Mouse (Mus musculus) midbrain, embryonic 14.5 days (tissue): ENCODE data around the gene Pdzd2. TPM values are rescaled to one million over a fixed set of nuclear protein-coding genes. Genes with fewer than 3 reads are reported as not detected.

Experiments used
- ATAC-seq: fragments of 200-750 bp; cut with Nextera tagmentation; 2 replicates; pipeline ENCODE4 v1.8.0; 2017; ENCODE audit warnings: moderate number of reproducible peaks, moderate library complexity; ENCODE audit not compliant: low FRiP score, low TSS enrichment
- DNase-seq: peaks from one replicate; pipeline ENCODE4 v3.0.0-alpha.2; 2015
- H3K27ac ChIP-seq: fragments of 300-500 bp; sonication (generic); replicated peaks from 2 replicates; pipeline ENCODE4 v1.5.1; 2014; ENCODE audit warnings: mild to moderate bottlenecking, low read depth, low read length, moderate library complexity
- H3K27me3 ChIP-seq: fragments of 300-500 bp; sonication (generic); 2 replicates; pipeline ENCODE4 v1.6.1; 2014; ENCODE audit warnings: low read length, control low read depth, mixed read lengths; ENCODE audit not compliant: control insufficient read depth, insufficient read depth
- H3K36me3 ChIP-seq: fragments of 300-500 bp; sonication (generic); 2 replicates; pipeline ENCODE4 v1.6.1; 2014; ENCODE audit warnings: low read length, control low read depth; ENCODE audit not compliant: control insufficient read depth, insufficient read depth
- H3K4me1 ChIP-seq: fragments of 300-500 bp; sonication (generic); 2 replicates; pipeline ENCODE4 v1.6.1; 2014; ENCODE audit warnings: mild to moderate bottlenecking, antibody characterized with exemption, low read length, control low read depth; ENCODE audit not compliant: control insufficient read depth, insufficient read depth
- H3K4me2 ChIP-seq: fragments of 300-500 bp; sonication (generic); 2 replicates; pipeline ENCODE4 v1.6.1; 2014; ENCODE audit warnings: mild to moderate bottlenecking, low read length, moderate library complexity
- H3K4me3 ChIP-seq: fragments of 300-500 bp; sonication (generic); replicated peaks from 2 replicates; pipeline ENCODE4 v1.5.1; 2014; ENCODE audit warnings: low read depth, low read length
- H3K9ac ChIP-seq: fragments of 300-500 bp; sonication (generic); replicated peaks from 2 replicates; pipeline ENCODE4 v1.6.1; 2014; ENCODE audit warnings: mild to moderate bottlenecking, low read length, moderate library complexity
- H3K9me3 ChIP-seq: fragments of 300-500 bp; sonication (generic); 2 replicates; pipeline ENCODE4 v1.6.1; 2016; ENCODE audit warnings: low read length, control low read depth, mixed read lengths; ENCODE audit not compliant: control insufficient read depth
- WGBS: fragments of 180-500 bp; shearing (Covaris S2); extraction: QIAGEN DNeasy Blood & Tissue Kit; methylation state at CpG from one replicate; pipeline ENCODE4 v1.1.7; 2014; 5-methylcytosine and 5-hydroxymethylcytosine counted together
- polyA plus RNA-seq: library from polyadenylated mRNA; unstranded; fragments of >200 nt; fragmentation: Nextera tagmentation; extraction: Ambion mirVana; gene quantifications from 2 replicates; pipeline ENCODE4 v1.2.1, GENCODE M21; 2014

Pdzd2 gene
- polyA plus RNA-seq, 1 experiment from 2014 or later: 11.2 TPM

GRCm38 (mm10) chr15:12742117-12742906, 2.6 kb upstream of the Pdzd2 start:
- Histone ChIP-seq H3K9ac (no peak overlapping the region), H3K36me3 (no peaks in the 10 kb centered on the region), H3K4me3 (no peak overlapping the region), H3K9me3 (peaks cover 3% of the 10 kb centered on the region; the same call in 1 of the 2 replicates), H3K27me3 (no peaks in the 10 kb centered on the region), H3K27ac (no peak overlapping the region), H3K4me1 (no peaks in the 10 kb centered on the region), H3K4me2 (no peak overlapping the region)
- DNase-seq (no peak), ATAC-seq (no peak)
- 80% methylated on average over 6 of the region's 6 CpGs for WGBS

GRCm38 (mm10) chr15:12738301-12739093, 1.2 kb downstream of the Pdzd2 start:
- H3K36me3 ChIP-seq: no peaks in the 10 kb centered on the region
- 40% methylated on average over 10 of the region's 10 CpGs for WGBS
- no peak overlapping the region; the same call in 1 of the 2 replicates for H3K27ac ChIP-seq
- peak; percentile 11 for DNase-seq
- no peaks in the 10 kb centered on the region for H3K27me3 ChIP-seq
- H3K4me2 ChIP-seq: peak overlapping the region; percentile 67
- peak overlapping the region; percentile 63; the same call in 1 of the 2 replicates for H3K9ac ChIP-seq
- ATAC-seq: no peak
- peak overlapping the region; percentile 62 for H3K4me3 ChIP-seq
- H3K4me1 ChIP-seq: no peaks in the 10 kb centered on the region
- no peaks in the 10 kb centered on the region for H3K9me3 ChIP-seq

GRCm38 (mm10) chr15:12735208-12735607, 4.5 kb downstream of the Pdzd2 start:
- DNase-seq (no peak), ATAC-seq (no peak)
- H3K27me3 ChIP-seq: no peaks in the 10 kb centered on the region
- H3K36me3 ChIP-seq: no peaks in the 10 kb centered on the region
- H3K4me1 ChIP-seq: no peaks in the 10 kb centered on the region
- H3K9ac ChIP-seq: no peak overlapping the region
- H3K9me3 ChIP-seq: no peaks in the 10 kb centered on the region
- no peak overlapping the region for H3K27ac ChIP-seq
- no peak overlapping the region for H3K4me3 ChIP-seq
- H3K4me2 ChIP-seq: no peak overlapping the region
- WGBS: 55% methylated on average over 2 of the region's 2 CpGs

GRCm38 (mm10) chr15:12734221-12734620, 5.5 kb downstream of the Pdzd2 start:
- WGBS: 73% methylated on average over 4 of the region's 4 CpGs
- H3K4me1 ChIP-seq: no peaks in the 10 kb centered on the region
- no peak overlapping the region for H3K4me2 ChIP-seq
- H3K27me3 ChIP-seq: no peaks in the 10 kb centered on the region
- no peaks in the 10 kb centered on the region for H3K9me3 ChIP-seq
- H3K4me3 ChIP-seq: no peak overlapping the region
- no peaks in the 10 kb centered on the region for H3K36me3 ChIP-seq
- ATAC-seq (no peak), DNase-seq (no peak)
- H3K27ac ChIP-seq: no peak overlapping the region
- H3K9ac ChIP-seq: no peak overlapping the region

GRCm38 (mm10) chr15:12732613-12733012, 7.1 kb downstream of the Pdzd2 start:
- H3K9ac ChIP-seq: no peak overlapping the region
- DNase-seq (no peak), ATAC-seq (no peak)
- H3K4me1 ChIP-seq: no peaks in the 10 kb centered on the region
- H3K27me3 ChIP-seq: no peaks in the 10 kb centered on the region
- H3K27ac ChIP-seq: no peak overlapping the region
- no peak overlapping the region for H3K4me3 ChIP-seq
- no peak overlapping the region for H3K4me2 ChIP-seq
- H3K9me3 ChIP-seq: no peaks in the 10 kb centered on the region
- H3K36me3 ChIP-seq: no peaks in the 10 kb centered on the region
- 81% methylated on average over 11 of the region's 11 CpGs for WGBS

GRCm38 (mm10) chr15:12728381-12728780, 11.3 kb downstream of the Pdzd2 start:
- DNase-seq (no peak), ATAC-seq (no peak)
- Histone ChIP-seq H3K4me3 (no peak overlapping the region), H3K9ac (no peak overlapping the region), H3K36me3 (no peaks in the 10 kb centered on the region), H3K27ac (no peak overlapping the region), H3K4me1 (no peaks in the 10 kb centered on the region), H3K4me2 (no peak overlapping the region), H3K9me3 (no peaks in the 10 kb centered on the region), H3K27me3 (no peaks in the 10 kb centered on the region)
- WGBS: 83% methylated on average over 4 of the region's 4 CpGs

GRCm38 (mm10) chr15:12725256-12725655, 14.5 kb downstream of the Pdzd2 start:
- no peak for ATAC-seq
- no peak overlapping the region for H3K27ac ChIP-seq

GRCm38 (mm10) chr15:12721684-12722500, 17.8 kb downstream of the Pdzd2 start:
- Histone ChIP-seq H3K4me2 (no peak overlapping the region), H3K4me1 (no peaks in the 10 kb centered on the region), H3K27ac (no peak overlapping the region), H3K9ac (no peak overlapping the region), H3K27me3 (no peaks in the 10 kb centered on the region), H3K4me3 (no peak overlapping the region), H3K36me3 (no peaks in the 10 kb centered on the region), H3K9me3 (no peaks in the 10 kb centered on the region)
- ATAC-seq (no peak), DNase-seq (no peak)
- WGBS: 88% methylated on average over 6 of the region's 6 CpGs

More at GRCm38 (mm10) chr15:12725256-12725655, 14.5 kb downstream of the Pdzd2 start:
- Histone ChIP-seq H3K27me3 (no peaks in the 10 kb centered on the region), H3K4me3 (no peak overlapping the region), H3K4me2 (no peak overlapping the region), H3K9me3 (no peaks in the 10 kb centered on the region), H3K9ac (no peak overlapping the region), H3K36me3 (no peaks in the 10 kb centered on the region), H3K4me1 (no peaks in the 10 kb centered on the region)
- WGBS: 77% methylated on average over 5 of the region's 5 CpGs
- no peak for DNase-seq
